Comparison of ENCODE assay signal across 10 mouse cellular contexts in the genomic region with DNA sequence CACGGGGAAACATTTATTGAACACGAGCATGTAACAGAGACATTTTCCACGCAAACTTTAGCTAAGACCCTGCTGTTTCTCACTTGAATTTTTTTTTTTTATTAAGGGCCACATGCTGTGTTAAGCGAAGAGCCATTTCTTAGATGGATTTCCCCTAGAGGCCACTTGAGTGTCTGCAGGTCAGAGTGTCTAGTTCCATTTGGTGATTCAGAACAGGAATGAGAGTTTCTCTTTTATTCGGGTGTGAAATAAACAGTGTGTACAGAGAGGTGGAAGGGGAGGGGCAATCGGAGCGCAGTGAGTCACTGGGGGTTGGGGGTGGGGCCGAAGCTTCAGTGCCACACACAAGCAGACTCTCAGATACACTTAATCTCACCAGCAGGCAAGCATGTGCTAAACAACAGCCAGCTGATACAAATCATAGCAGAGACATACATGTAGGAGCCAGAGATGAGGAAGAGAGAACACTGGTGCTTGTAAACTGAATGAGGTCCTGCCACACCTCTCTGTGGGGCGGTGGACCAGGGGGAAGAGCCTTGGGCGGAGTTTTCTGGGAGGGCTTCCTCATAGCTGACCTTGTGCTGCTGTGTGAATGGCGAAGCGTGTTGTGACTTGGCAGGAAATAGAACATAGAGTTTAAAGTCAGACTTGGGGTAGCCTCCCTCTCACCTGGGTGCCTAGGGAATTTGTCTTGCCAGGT. TPM values are rescaled to one million over a fixed set of nuclear protein-coding genes. Genes with fewer than 3 reads are reported as not detected.
A peak's percentile ranks its signal among the peaks of the same experiment; 100 is the strongest.
DNase-seq lines count a peak whose midpoint lies in the region; ATAC-seq and TF ChIP-seq lines count a peak whose summit lies in the region.
"Had no signal": no experiment of that assay in that cellular context is flagged by ENCODE, and none has a peak within 500 bp of the region (broad histone marks: within the 10 kb centered on the region; RNA-seq: fewer than 3 reads in every experiment).

No protein-coding gene starts in this region.

- TF ChIP-seq CTCF in heart, adult 2 months (IDR thresholded peaks at IDR 0.05) = peak; percentile 56

- no peaks in the 10 kb centered on the region for H3K79me2 ChIP-seq in heart, adult 2 months (replicated peaks; ENCODE audit: control insufficient read depth, insufficient read depth, low read length)

- no peak overlapping the region for H3K4me2 ChIP-seq in liver, embryonic 11.5 days
- H3K4me2 ChIP-seq: heart, embryonic 15.5 days; neural tube, embryonic 13.5 days had no signal

- H3K27ac ChIP-seq in heart, adult 2 months = peak overlapping the region; percentile 54
- no peak overlapping the region for H3K27ac ChIP-seq in liver, embryonic 11.5 days (ENCODE audit: low read depth, low read length)
- H3K27ac ChIP-seq: heart, embryonic 15.5 days; neural tube, embryonic 13.5 days had no signal

- no peak for TF ChIP-seq EP300 in heart, adult 2 months (IDR thresholded peaks at IDR 0.05; ENCODE audit: insufficient read depth, low read depth, low read length)

- DNase-seq in heart, adult 2 months = peak in 1 of 2 experiments; percentile 15
- no peak for DNase-seq in heart, adult 18-20 months
- DNase-seq in CD4-positive helper T cell, adult 2 months (ENCODE audit: low read depth, low spot score) = peak; percentile 85
- DNase-seq in adrenal gland, postnatal 36 days = peak; percentile 57 to 79
- DNase-seq in lung, postnatal 36 days = peak; percentile 70
- DNase-seq in liver, embryonic 11.5 days (ENCODE audit: low spot score) = no peak
- DNase-seq in ovary, postnatal 14 days (ENCODE audit: low spot score) = no peak
- no peak for DNase-seq in frontal cortex, postnatal 25 days (ENCODE audit: low spot score in 2 of 2)

- H3K9me3 ChIP-seq in liver, embryonic 11.5 days (ENCODE audit: control insufficient read depth, low read length) = no peaks in the 10 kb centered on the region
- H3K9me3 ChIP-seq: heart, embryonic 15.5 days; neural tube, embryonic 13.5 days had no signal

- H3K36me3 ChIP-seq in heart, adult 2 months (ENCODE audit: control insufficient read depth, insufficient read depth, low read length) = no peaks in the 10 kb centered on the region; the same call in none of the 2 replicates
- H3K36me3 ChIP-seq in liver, embryonic 11.5 days (ENCODE audit: control insufficient read depth, insufficient read depth, low read length) = no peaks in the 10 kb centered on the region
- H3K36me3 ChIP-seq: heart, embryonic 15.5 days; neural tube, embryonic 13.5 days had no signal

- intact Hi-C loops in heart, adult 2 months (cut with DNase I) = loop anchor here (1.0 to 10.0 kb wide), 4 partner anchors 31 to 338 kb away; a partner anchor contains a TSS

- peaks cover 5% of the 10 kb centered on the region for H3K4me1 ChIP-seq in heart, adult 2 months (ENCODE audit: control insufficient read depth, insufficient read depth, low read length)
- no peaks in the 10 kb centered on the region for H3K4me1 ChIP-seq in liver, embryonic 11.5 days (replicated peaks; ENCODE audit: control insufficient read depth, insufficient read depth, low read length)

- peaks cover 2% of the 10 kb centered on the region; the same call in 1 of the 2 replicates for H3K27me3 ChIP-seq in heart, adult 2 months (ENCODE audit: control insufficient read depth, insufficient read depth, low read length)
- H3K27me3 ChIP-seq in liver, embryonic 11.5 days (replicated peaks; ENCODE audit: control insufficient read depth, insufficient read depth, low read length) = peaks cover 43% of the 10 kb centered on the region

- no peak for TF ChIP-seq POLR2A in heart, adult 2 months (IDR thresholded peaks at IDR 0.05; ENCODE audit: insufficient read depth, low read depth, low read length)

- no peak overlapping the region for H3K9ac ChIP-seq in heart, adult 2 months (ENCODE audit: low read depth, low read length)
- H3K9ac ChIP-seq in liver, embryonic 11.5 days (ENCODE audit: low read depth, low read length) = no peak overlapping the region
- H3K9ac ChIP-seq: heart, embryonic 15.5 days; neural tube, embryonic 13.5 days had no signal

- ATAC-seq in liver, embryonic 11.5 days (replicated peaks; ENCODE audit: low FRiP score) = no peak

- no peak overlapping the region for H3K4me3 ChIP-seq in heart, adult 2 months
- H3K4me3 ChIP-seq in liver, embryonic 11.5 days (ENCODE audit: low read depth, low read length) = no peak overlapping the region
- H3K4me3 ChIP-seq: heart, embryonic 15.5 days; neural tube, embryonic 13.5 days had no signal

- WGBS in heart, adult 2 months = 50% methylated on average over 12 of the region's 12 CpGs
- 50% methylated on average over 12 of the region's 12 CpGs for WGBS in liver, embryonic 11.5 days

RNA-seq across cellular contexts. Expression of a gene that starts 3.3 kb away (rescaled TPM):
- 1 to 10 TPM; 1.8 to 10.0 TPM for total RNA-seq in heart, adult 2 months (2021)
- 3.7 and 4.1 TPM in 2 replicates for polyA plus RNA-seq in heart, adult 2 months (2012; rRNA removed)
- total RNA-seq in heart, adult 18-20 months (2021) = 1 to 10 TPM; 5.3 to 6.6 TPM
- total RNA-seq in adrenal gland, postnatal 36 days (2021) = 1 to 10 TPM; 1.2 to 5.0 TPM
- polyA plus RNA-seq in liver, embryonic 11.5 days (2014; fragmentation: Nextera tagmentation; extraction: Ambion mirVana) = 0.04 and 0.11 TPM in 2 replicates

Comparison
In these comparisons a context has a peak if more than half of its experiments do, and no peak if none do; other contexts are left out.
1. DNase-seq: peak in CD4-positive helper T cell, adult 2 months (single experiment), adrenal gland, postnatal 36 days (2 of 2) and lung, postnatal 36 days (single experiment); none in heart, adult 18-20 months (0 of 2), liver, embryonic 11.5 days (single experiment), ovary, postnatal 14 days (single experiment) and frontal cortex, postnatal 25 days (0 of 2).